17 mouse cellular contexts compared by ENCODE assay signal in the genomic region with DNA sequence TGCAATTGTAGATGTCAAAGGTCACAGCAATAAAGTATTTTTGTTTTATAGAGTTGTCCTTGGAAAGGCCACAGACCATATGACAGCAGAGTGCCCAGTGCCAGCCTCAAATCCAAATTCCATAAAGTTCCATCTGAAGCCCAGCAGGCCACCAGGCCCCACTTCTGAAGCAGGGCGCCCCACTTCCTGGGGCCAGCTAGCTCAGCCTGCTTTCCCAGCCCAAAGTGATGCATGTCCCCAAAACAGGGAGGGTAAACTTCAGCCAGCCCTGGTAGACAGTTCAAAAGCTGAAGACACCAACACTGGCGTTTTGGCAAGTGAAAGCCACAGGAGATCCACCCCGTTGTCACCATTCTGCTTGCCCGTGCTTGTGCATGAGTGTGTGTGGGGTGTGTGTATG.
DNase-seq lines count a peak whose midpoint lies in the region; ATAC-seq lines count a peak whose summit lies in the region.
"Had no signal": no experiment of that assay in that cellular context is flagged by ENCODE, and none has a peak within 500 bp of the region (broad histone marks: within the 10 kb centered on the region; RNA-seq: fewer than 3 reads in every experiment).

No protein-coding gene starts in this region.

- H3K4me3 ChIP-seq in embryonic facial prominence, embryonic 13.5 days: no peak overlapping the region
- no peak overlapping the region for H3K4me3 ChIP-seq in embryonic facial prominence, embryonic 10.5 days
- no peak overlapping the region for H3K4me3 ChIP-seq in heart, embryonic 13.5 days
- no peak overlapping the region for H3K4me3 ChIP-seq in heart, embryonic 12.5 days
- H3K4me3 ChIP-seq in limb, embryonic 13.5 days: no peak overlapping the region
- no peak overlapping the region for H3K4me3 ChIP-seq in limb, embryonic 10.5 days
- no peak overlapping the region for H3K4me3 ChIP-seq in limb, embryonic 15.5 days
- H3K4me3 ChIP-seq: erythroblast, embryonic 14.5 days; forebrain, embryonic 10.5 days; hindbrain, embryonic 12.5 days had no signal

- H3K27ac ChIP-seq in embryonic facial prominence, embryonic 13.5 days: 0 out of 2 replicates have a peak overlapping the region, but pooled peaks have one; percentile 8
- H3K27ac ChIP-seq in embryonic facial prominence, embryonic 10.5 days (replicated peaks): no peak overlapping the region
- H3K27ac ChIP-seq in heart, embryonic 13.5 days (replicated peaks): 0 out of 2 replicates have a peak overlapping the region, but pooled peaks have one; percentile 15
- no peak overlapping the region for H3K27ac ChIP-seq in heart, embryonic 12.5 days (ENCODE audit: poor library complexity, severe bottlenecking)
- peak overlapping the region; percentile 6; the same call in 1 of the 2 replicates for H3K27ac ChIP-seq in limb, embryonic 13.5 days
- no peak overlapping the region for H3K27ac ChIP-seq in limb, embryonic 10.5 days
- peak overlapping the region; percentile 79 for H3K27ac ChIP-seq in limb, embryonic 15.5 days
- H3K27ac ChIP-seq: forebrain, embryonic 10.5 days; hindbrain, embryonic 12.5 days had no signal

- no peaks in the 10 kb centered on the region for H3K9me3 ChIP-seq in embryonic facial prominence, embryonic 13.5 days
- no peaks in the 10 kb centered on the region for H3K9me3 ChIP-seq in embryonic facial prominence, embryonic 10.5 days
- H3K9me3 ChIP-seq in heart, embryonic 13.5 days: peaks cover 6% of the 10 kb centered on the region; the same call in 1 of the 2 replicates
- H3K9me3 ChIP-seq in heart, embryonic 12.5 days (replicated peaks): peaks cover 5% of the 10 kb centered on the region
- no peaks in the 10 kb centered on the region; the same call in 1 of the 2 replicates for H3K9me3 ChIP-seq in limb, embryonic 13.5 days
- H3K9me3 ChIP-seq in limb, embryonic 10.5 days (replicated peaks): no peaks in the 10 kb centered on the region
- H3K9me3 ChIP-seq in limb, embryonic 15.5 days: no peaks in the 10 kb centered on the region
- H3K9me3 ChIP-seq: hindbrain, embryonic 12.5 days had no signal

- DNase-seq in embryonic facial prominence, embryonic 10.5 days (ENCODE audit: low spot score): no peak
- no peak for DNase-seq in limb, embryonic 10.5 days (ENCODE audit: low spot score)
- DNase-seq in left cerebral cortex, adult 18-20 months (ENCODE audit: low spot score in 2 of 2): no peak
- DNase-seq: cerebellum, adult 8-10 months; kidney, adult 8-10 months had no signal

- no peaks in the 10 kb centered on the region for H3K27me3 ChIP-seq in embryonic facial prominence, embryonic 13.5 days
- no peaks in the 10 kb centered on the region for H3K27me3 ChIP-seq in embryonic facial prominence, embryonic 10.5 days (replicated peaks; ENCODE audit: low read depth, poor library complexity, severe bottlenecking)
- H3K27me3 ChIP-seq in heart, embryonic 13.5 days (replicated peaks): peaks cover 14% of the 10 kb centered on the region; the same call in 1 of the 2 replicates
- H3K27me3 ChIP-seq in heart, embryonic 12.5 days (replicated peaks): peaks cover 7% of the 10 kb centered on the region; the same call in 1 of the 2 replicates
- no peaks in the 10 kb centered on the region for H3K27me3 ChIP-seq in limb, embryonic 13.5 days
- H3K27me3 ChIP-seq in limb, embryonic 10.5 days (ENCODE audit: low read depth, poor library complexity, severe bottlenecking): 0 out of 2 replicates have a peak, but pooled peaks cover 9% of the 10 kb centered on the region
- H3K27me3 ChIP-seq in limb, embryonic 15.5 days: no peaks in the 10 kb centered on the region
- H3K27me3 ChIP-seq: hindbrain, embryonic 12.5 days had no signal

- ATAC-seq in embryonic facial prominence, embryonic 13.5 days (ENCODE audit: insufficient number of reproducible peaks, insufficient read depth, low FRiP score, low TSS enrichment, low read depth): no peak
- ATAC-seq in heart, embryonic 13.5 days (ENCODE audit: extremely low read depth, insufficient number of reproducible peaks, low FRiP score, low TSS enrichment): no peak
- no peak for ATAC-seq in heart, embryonic 12.5 days (ENCODE audit: insufficient number of reproducible peaks, low FRiP score)
- ATAC-seq in limb, embryonic 13.5 days (ENCODE audit: low FRiP score, low read depth): no peak
- ATAC-seq in limb, embryonic 15.5 days (ENCODE audit: insufficient number of reproducible peaks, low FRiP score, low TSS enrichment, low read depth): no peak
- ATAC-seq: hindbrain, embryonic 16.5 days; inflammation-experienced regulatory T-cells, adult 6 months; intestine, postnatal 0 days had no signal

- no peak overlapping the region for H3K9ac ChIP-seq in embryonic facial prominence, embryonic 13.5 days
- H3K9ac ChIP-seq in heart, embryonic 13.5 days: no peak overlapping the region
- H3K9ac ChIP-seq in heart, embryonic 12.5 days: no peak overlapping the region
- H3K9ac ChIP-seq in limb, embryonic 13.5 days: no peak overlapping the region
- H3K9ac ChIP-seq in limb, embryonic 15.5 days: no peak overlapping the region
- H3K9ac ChIP-seq: hindbrain, embryonic 12.5 days had no signal

- H3K4me2 ChIP-seq in embryonic facial prominence, embryonic 13.5 days: no peak overlapping the region
- H3K4me2 ChIP-seq in heart, embryonic 13.5 days: no peak overlapping the region
- no peak overlapping the region for H3K4me2 ChIP-seq in heart, embryonic 12.5 days
- no peak overlapping the region for H3K4me2 ChIP-seq in limb, embryonic 13.5 days (replicated peaks)
- no peak overlapping the region for H3K4me2 ChIP-seq in limb, embryonic 15.5 days
- H3K4me2 ChIP-seq: heart, embryonic 11.5 days; hindbrain, embryonic 12.5 days had no signal

- peaks cover 27% of the 10 kb centered on the region for H3K4me1 ChIP-seq in embryonic facial prominence, embryonic 13.5 days
- H3K4me1 ChIP-seq in embryonic facial prominence, embryonic 10.5 days: peaks cover 22% of the 10 kb centered on the region
- H3K4me1 ChIP-seq in heart, embryonic 13.5 days: peaks cover 30% of the 10 kb centered on the region
- peaks cover 11% of the 10 kb centered on the region for H3K4me1 ChIP-seq in heart, embryonic 12.5 days (replicated peaks)
- H3K4me1 ChIP-seq in limb, embryonic 13.5 days: peaks cover 52% of the 10 kb centered on the region
- peaks cover 41% of the 10 kb centered on the region for H3K4me1 ChIP-seq in limb, embryonic 10.5 days
- H3K4me1 ChIP-seq in limb, embryonic 15.5 days: peaks cover 51% of the 10 kb centered on the region

- H3K36me3 ChIP-seq in embryonic facial prominence, embryonic 13.5 days: no peaks in the 10 kb centered on the region
- H3K36me3 ChIP-seq in embryonic facial prominence, embryonic 10.5 days (replicated peaks): no peaks in the 10 kb centered on the region
- H3K36me3 ChIP-seq in heart, embryonic 13.5 days: no peaks in the 10 kb centered on the region
- no peaks in the 10 kb centered on the region for H3K36me3 ChIP-seq in heart, embryonic 12.5 days
- H3K36me3 ChIP-seq in limb, embryonic 13.5 days: no peaks in the 10 kb centered on the region
- no peaks in the 10 kb centered on the region for H3K36me3 ChIP-seq in limb, embryonic 10.5 days
- no peaks in the 10 kb centered on the region for H3K36me3 ChIP-seq in limb, embryonic 15.5 days
- H3K36me3 ChIP-seq: forebrain, embryonic 10.5 days; hindbrain, embryonic 12.5 days had no signal

- 84% methylated on average over 4 of the region's 4 CpGs for WGBS in embryonic facial prominence, embryonic 13.5 days
- WGBS in embryonic facial prominence, embryonic 10.5 days: 88% methylated on average over 4 of the region's 4 CpGs
- WGBS in heart, embryonic 13.5 days: 80% methylated on average over 4 of the region's 4 CpGs
- WGBS in heart, embryonic 12.5 days: 88% methylated on average over 4 of the region's 4 CpGs
- WGBS in limb, embryonic 13.5 days: 82% methylated on average over 4 of the region's 4 CpGs
- 85% methylated on average over 4 of the region's 4 CpGs for WGBS in limb, embryonic 10.5 days
- WGBS in limb, embryonic 15.5 days: 72% methylated on average over 4 of the region's 4 CpGs

Comparison
In these comparisons a context has a peak if more than half of its experiments do, and no peak if none do; other contexts are left out.
1. H3K27ac ChIP-seq: peak in embryonic facial prominence, embryonic 13.5 days (single experiment), heart, embryonic 13.5 days (single experiment), limb, embryonic 13.5 days (single experiment) and limb, embryonic 15.5 days (single experiment); none in embryonic facial prominence, embryonic 10.5 days (single experiment), heart, embryonic 12.5 days (single experiment) and limb, embryonic 10.5 days (single experiment).